In the genomic region with DNA sequence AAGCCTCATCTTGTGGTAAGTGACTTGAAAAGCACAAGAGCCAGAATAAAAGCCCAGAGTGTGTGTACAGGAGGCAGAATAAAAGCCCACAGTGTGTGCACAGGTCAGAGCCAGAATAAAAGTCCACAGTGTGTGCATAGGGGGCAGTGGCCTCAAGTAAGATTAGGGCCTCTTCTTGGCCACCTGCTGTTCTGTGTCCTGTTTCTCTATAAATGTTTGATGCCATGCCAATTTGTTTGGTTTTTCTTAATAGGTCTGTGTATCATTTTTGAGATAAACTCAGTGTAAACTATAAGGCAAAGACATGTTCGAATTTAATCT, we compare ENCODE assay signal across 17 mouse cellular contexts.
"Had no signal": no experiment of that assay in that cellular context is flagged by ENCODE, and none has a peak within 500 bp of the region (broad histone marks: within the 10 kb centered on the region; RNA-seq: fewer than 3 reads in every experiment).

No protein-coding gene starts in this region.

- H3K27me3 ChIP-seq: megakaryocyte, embryonic 14.5 days; midbrain, embryonic 12.5 days; neural tube, embryonic 13.5 days; neural tube, embryonic 15.5 days had no signal

- H3K4me2 ChIP-seq: lung, embryonic 14.5 days; midbrain, embryonic 12.5 days; neural tube, embryonic 13.5 days; neural tube, embryonic 15.5 days had no signal

- H3K9ac ChIP-seq: lung, embryonic 14.5 days; midbrain, embryonic 12.5 days; neural tube, embryonic 13.5 days; neural tube, embryonic 15.5 days had no signal

- H3K27ac ChIP-seq: midbrain, embryonic 10.5 days; midbrain, embryonic 12.5 days; neural tube, embryonic 13.5 days; neural tube, embryonic 15.5 days had no signal

- ATAC-seq: midbrain, embryonic 16.5 days had no signal

- H3K9me3 ChIP-seq: megakaryocyte, embryonic 14.5 days; midbrain, embryonic 10.5 days; midbrain, embryonic 12.5 days; neural tube, embryonic 13.5 days; neural tube, embryonic 15.5 days had no signal

- H3K4me1 ChIP-seq: midbrain, embryonic 10.5 days; midbrain, embryonic 12.5 days; neural tube, embryonic 13.5 days; neural tube, embryonic 15.5 days had no signal

- H3K4me3 ChIP-seq: megakaryocyte, embryonic 14.5 days; midbrain, embryonic 10.5 days; midbrain, embryonic 12.5 days; myocyte; neural tube, embryonic 13.5 days; neural tube, embryonic 15.5 days had no signal

- DNase-seq: lung, embryonic 14.5 days; lung, postnatal 4 days; retina, postnatal 1 day; right cerebral cortex, adult 18-20 months; right cerebral cortex, postnatal 25 days; right cerebral cortex, postnatal 4 days; spleen, adult 18-20 months; thymus, adult 2 months; thymus, postnatal 25 days; thymus, postnatal 4 days had no signal

- H3K36me3 ChIP-seq: midbrain, embryonic 10.5 days; midbrain, embryonic 12.5 days; neural tube, embryonic 13.5 days; neural tube, embryonic 15.5 days had no signal
